Mouse (Mus musculus): ENCODE results near the gene Ccdc69. TPM values are rescaled to one million over a fixed set of nuclear protein-coding genes. Genes with fewer than 3 reads are reported as not detected.

Ccdc69 gene
- polyA plus RNA-seq, 1 experiment = 0.04 TPM

GRCm38 (mm10) chr11:55032286-55032685 lies 45.6 kb downstream of the Ccdc69 start:
- Histone ChIP-seq H3ac (ENCODE audit: control insufficient read depth, insufficient read length, low read depth) (peak overlapping the region; percentile 93), H3K79me2 (ENCODE audit: control insufficient read depth, insufficient read depth) (peaks cover 61% of the 10 kb centered on the region), H3K4me3 (ENCODE audit: insufficient read depth, poor library complexity, severe bottlenecking) (peak overlapping the region; percentile 76), H3K79me3 (ENCODE audit: low read depth) (peaks cover 43% of the 10 kb centered on the region), H3K27me3 (ENCODE audit: control insufficient read depth, insufficient read depth, insufficient read length) (no peaks in the 10 kb centered on the region), H3K36me3 (ENCODE audit: control insufficient read depth, insufficient read depth) (peaks cover 12% of the 10 kb centered on the region)
- TF ChIP-seq FOSL1 (IDR thresholded peaks at IDR 0.05; ENCODE audit: insufficient read depth, low read length, poor library complexity, severe bottlenecking) = no peak
- no peak for TF ChIP-seq MAX (IDR thresholded peaks at IDR 0.05)
- no peak for TF ChIP-seq USF1 (IDR thresholded peaks at IDR 0.05; ENCODE audit: low read depth)
- TF ChIP-seq CEBPB (IDR thresholded peaks at IDR 0.05; ENCODE audit: low read depth) = no peak
- TF ChIP-seq MYOG (IDR thresholded peaks at IDR 0.05; ENCODE audit: control insufficient read depth, extremely low read depth, insufficient read length) = no peak
- no peak for TF ChIP-seq MYOD1 (IDR thresholded peaks at IDR 0.05; ENCODE audit: control insufficient read depth, insufficient read length, low read depth)
- TF ChIP-seq CTCF (IDR thresholded peaks at IDR 0.05; ENCODE audit: control insufficient read depth, insufficient read depth, insufficient read length) = no peak

GRCm38 (mm10) chr11:55031991-55032280 lies 46.0 kb downstream of the Ccdc69 start:
- Histone ChIP-seq H3K79me3 (ENCODE audit: low read depth) (peaks cover 46% of the 10 kb centered on the region), H3ac (ENCODE audit: control insufficient read depth, insufficient read length, low read depth) (peak overlapping the region; percentile 81), H3K4me3 (ENCODE audit: insufficient read depth, poor library complexity, severe bottlenecking) (peak overlapping the region; percentile 76), H3K27me3 (ENCODE audit: control insufficient read depth, insufficient read depth, insufficient read length) (no peaks in the 10 kb centered on the region), H3K79me2 (ENCODE audit: control insufficient read depth, insufficient read depth) (peaks cover 65% of the 10 kb centered on the region), H3K36me3 (ENCODE audit: control insufficient read depth, insufficient read depth) (peaks cover 15% of the 10 kb centered on the region)
- TF ChIP-seq MAX (IDR thresholded peaks at IDR 0.05) (no peak), MYOG (IDR thresholded peaks at IDR 0.05; ENCODE audit: control insufficient read depth, extremely low read depth, insufficient read length) (no peak), CTCF (IDR thresholded peaks at IDR 0.05; ENCODE audit: control insufficient read depth, insufficient read depth, insufficient read length) (no peak), CEBPB (IDR thresholded peaks at IDR 0.05; ENCODE audit: low read depth) (no peak), FOSL1 (IDR thresholded peaks at IDR 0.05; ENCODE audit: insufficient read depth, low read length, poor library complexity, severe bottlenecking) (no peak), USF1 (IDR thresholded peaks at IDR 0.05; ENCODE audit: low read depth) (no peak), MYOD1 (IDR thresholded peaks at IDR 0.05; ENCODE audit: control insufficient read depth, insufficient read length, low read depth) (peak; percentile 97)

- peak overlapping the region; percentile 76 for H3K4me3 ChIP-seq (ENCODE audit: insufficient read depth, poor library complexity, severe bottlenecking)
- peaks cover 70% of the 10 kb centered on the region for H3K79me2 ChIP-seq (ENCODE audit: control insufficient read depth, insufficient read depth)
- TF ChIP-seq MAX (IDR thresholded peaks at IDR 0.05) = peak; percentile 42
- no peak for TF ChIP-seq MYOG (IDR thresholded peaks at IDR 0.05; ENCODE audit: control insufficient read depth, extremely low read depth, insufficient read length)
- no peak for TF ChIP-seq MYOD1 (IDR thresholded peaks at IDR 0.05; ENCODE audit: control insufficient read depth, insufficient read length, low read depth)
- H3K79me3 ChIP-seq (ENCODE audit: low read depth) = peaks cover 52% of the 10 kb centered on the region
- H3K27me3 ChIP-seq (ENCODE audit: control insufficient read depth, insufficient read depth, insufficient read length) = no peaks in the 10 kb centered on the region
- peaks cover 21% of the 10 kb centered on the region for H3K36me3 ChIP-seq (ENCODE audit: control insufficient read depth, insufficient read depth)
- H3ac ChIP-seq (ENCODE audit: control insufficient read depth, insufficient read length, low read depth) = peak overlapping the region; percentile 69
Observed at GRCm38 (mm10) chr11:55031211-55031990, 46.5 kb downstream of the Ccdc69 start.

- H3K27me3 ChIP-seq (ENCODE audit: control insufficient read depth, insufficient read depth, insufficient read length) = no peaks in the 10 kb centered on the region
- H3K79me2 ChIP-seq (ENCODE audit: control insufficient read depth, insufficient read depth) = peaks cover 99% of the 10 kb centered on the region
- TF ChIP-seq CTCF (IDR thresholded peaks at IDR 0.05; ENCODE audit: control insufficient read depth, insufficient read depth, insufficient read length) (no peak), MYOD1 (IDR thresholded peaks at IDR 0.05; ENCODE audit: control insufficient read depth, insufficient read length, low read depth) (no peak), FOSL1 (IDR thresholded peaks at IDR 0.05; ENCODE audit: insufficient read depth, low read length, poor library complexity, severe bottlenecking) (no peak), CEBPB (IDR thresholded peaks at IDR 0.05; ENCODE audit: low read depth) (no peak), MAX (IDR thresholded peaks at IDR 0.05) (no peak), MYOG (IDR thresholded peaks at IDR 0.05; ENCODE audit: control insufficient read depth, extremely low read depth, insufficient read length) (no peak), USF1 (IDR thresholded peaks at IDR 0.05; ENCODE audit: low read depth) (no peak)
- no peak overlapping the region for H3K4me3 ChIP-seq (ENCODE audit: insufficient read depth, poor library complexity, severe bottlenecking)
- H3K79me3 ChIP-seq (ENCODE audit: low read depth) = peaks cover 77% of the 10 kb centered on the region
- H3K36me3 ChIP-seq (ENCODE audit: control insufficient read depth, insufficient read depth) = peaks cover 49% of the 10 kb centered on the region
- H3ac ChIP-seq (ENCODE audit: control insufficient read depth, insufficient read length, low read depth) = no peak overlapping the region
Observed at GRCm38 (mm10) chr11:55028509-55028908, 49.4 kb downstream of the Ccdc69 start.

GRCm38 (mm10) chr11:55027204-55027855 lies 50.6 kb downstream of the Ccdc69 start:
- Histone ChIP-seq H3ac (ENCODE audit: control insufficient read depth, insufficient read length, low read depth) (peak overlapping the region; percentile 12), H3K27me3 (ENCODE audit: control insufficient read depth, insufficient read depth, insufficient read length) (no peaks in the 10 kb centered on the region), H3K4me3 (ENCODE audit: insufficient read depth, poor library complexity, severe bottlenecking) (no peak overlapping the region), H3K36me3 (ENCODE audit: control insufficient read depth, insufficient read depth) (peaks cover 60% of the 10 kb centered on the region), H3K79me3 (ENCODE audit: low read depth) (peaks cover 84% of the 10 kb centered on the region), H3K79me2 (ENCODE audit: control insufficient read depth, insufficient read depth) (peaks cover 100% of the 10 kb centered on the region)
- TF ChIP-seq MYOG (IDR thresholded peaks at IDR 0.05; ENCODE audit: control insufficient read depth, extremely low read depth, insufficient read length) (no peak), CEBPB (IDR thresholded peaks at IDR 0.05; ENCODE audit: low read depth) (no peak), USF1 (IDR thresholded peaks at IDR 0.05; ENCODE audit: low read depth) (no peak), FOSL1 (IDR thresholded peaks at IDR 0.05; ENCODE audit: insufficient read depth, low read length, poor library complexity, severe bottlenecking) (no peak), CTCF (IDR thresholded peaks at IDR 0.05; ENCODE audit: control insufficient read depth, insufficient read depth, insufficient read length) (no peak), MAX (IDR thresholded peaks at IDR 0.05) (no peak), MYOD1 (IDR thresholded peaks at IDR 0.05; ENCODE audit: control insufficient read depth, insufficient read length, low read depth) (no peak)
